Mouse (Mus musculus) spleen, postnatal 4 days (tissue): Measurements from ENCODE around the gene Nmt1.

Source experiments
- DNase-seq, 2 experiments: peaks; one replicate each; pipeline ENCODE4 v3.0.0; 2022; ENCODE audit warnings: low spot score in 2 of 2

Nmt1 gene

DNA sequence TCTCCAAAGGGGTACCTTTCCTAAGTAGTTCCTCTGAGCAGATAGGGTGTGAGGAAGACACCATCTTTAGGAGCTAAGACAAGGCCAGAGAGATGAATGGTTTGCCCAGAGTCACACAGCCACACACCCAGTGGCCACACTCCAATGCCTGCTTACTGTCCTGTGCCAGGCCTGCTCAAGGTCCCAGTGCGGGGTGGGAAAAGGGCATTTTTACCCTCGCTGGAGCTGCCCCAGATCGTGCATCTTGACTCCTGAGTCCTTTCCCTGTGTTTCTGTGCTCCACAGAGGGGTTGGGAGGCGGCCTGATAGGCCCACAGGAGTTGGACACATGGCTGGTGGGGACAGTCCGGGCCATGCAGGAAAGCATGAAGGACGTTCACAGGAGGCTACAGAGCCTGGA lies 77.8 kb downstream of the Nmt1 start:
- DNase-seq = peak in 1 of 2 experiments; percentile 58

DNA sequence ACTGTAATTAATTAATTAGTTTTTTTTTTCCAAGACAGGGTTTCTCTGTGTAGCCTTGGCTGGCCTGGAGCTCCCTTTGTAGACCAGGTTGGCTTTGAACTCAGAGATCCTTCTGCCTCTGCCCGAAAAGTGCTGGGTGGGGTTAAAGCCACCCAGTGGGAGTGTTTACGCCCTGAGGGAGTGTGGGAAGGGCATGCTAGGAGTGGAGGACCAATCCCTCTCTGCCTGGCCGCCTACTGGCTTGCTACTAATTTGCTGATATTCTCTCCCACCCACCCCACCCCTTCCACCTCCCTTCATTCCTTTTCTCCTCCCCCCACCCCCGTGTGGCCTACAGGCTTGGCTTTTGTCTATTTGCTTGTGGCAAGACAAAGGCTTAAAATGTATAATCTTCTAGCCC lies 78.4 kb downstream of the Nmt1 start:
- DNase-seq = no peak

DNA sequence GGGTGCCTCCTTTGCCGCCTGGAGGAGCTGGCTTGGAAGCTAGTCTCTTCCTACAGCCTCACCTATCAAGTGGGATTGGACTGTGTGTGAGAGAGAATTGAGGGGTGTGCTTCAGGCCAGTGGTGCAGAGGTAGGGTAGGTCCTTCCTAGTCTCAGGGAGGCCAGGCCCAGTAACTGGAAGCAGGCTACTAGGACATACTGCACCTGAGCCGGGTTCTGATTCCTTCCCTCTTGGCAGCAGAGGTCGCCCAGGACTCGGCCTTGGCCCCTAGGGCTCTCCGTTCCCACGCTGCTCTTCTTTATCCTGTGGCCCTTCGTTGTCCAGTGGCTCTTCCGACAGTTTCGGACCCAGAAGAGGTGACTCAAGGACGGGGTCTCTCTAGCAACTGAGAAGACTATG lies 83.3 kb downstream of the Nmt1 start:
- peak in 1 of 2 experiments; percentile 58 for DNase-seq

DNA sequence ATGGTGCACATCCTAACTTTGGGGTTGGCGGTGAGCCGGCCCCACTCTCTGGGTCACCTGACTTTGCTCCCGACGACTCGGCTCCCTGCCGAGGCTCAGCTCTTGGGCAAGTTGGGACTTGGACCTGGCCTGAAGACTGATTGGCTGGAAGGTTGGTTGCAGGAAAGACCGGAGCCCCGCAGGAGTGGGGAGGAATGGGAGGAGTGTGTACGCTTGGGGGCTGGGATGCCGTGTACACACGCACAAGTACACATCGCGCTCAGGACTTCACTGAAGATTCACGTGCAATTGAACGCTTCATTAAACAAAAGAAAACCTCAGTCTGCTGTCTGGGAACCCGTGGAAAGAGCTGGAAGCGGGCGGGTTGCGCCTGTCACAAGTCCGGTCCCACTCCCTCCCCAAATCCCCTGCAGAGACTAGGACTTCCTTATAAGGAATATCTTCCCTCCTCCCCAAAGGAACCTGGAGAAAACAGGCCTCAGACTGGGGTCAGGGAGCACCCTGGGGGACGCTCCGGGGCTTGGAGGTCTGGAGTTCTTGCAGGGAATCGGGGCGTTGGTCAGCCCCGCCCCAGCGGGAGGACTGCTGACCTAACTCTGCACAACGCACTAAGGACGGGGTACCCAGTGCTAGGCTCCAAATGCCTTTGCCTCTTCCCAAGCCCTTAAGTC lies 84.0 kb downstream of the Nmt1 start:
- DNase-seq = peak in 1 of 2 experiments; percentile 66

DNA sequence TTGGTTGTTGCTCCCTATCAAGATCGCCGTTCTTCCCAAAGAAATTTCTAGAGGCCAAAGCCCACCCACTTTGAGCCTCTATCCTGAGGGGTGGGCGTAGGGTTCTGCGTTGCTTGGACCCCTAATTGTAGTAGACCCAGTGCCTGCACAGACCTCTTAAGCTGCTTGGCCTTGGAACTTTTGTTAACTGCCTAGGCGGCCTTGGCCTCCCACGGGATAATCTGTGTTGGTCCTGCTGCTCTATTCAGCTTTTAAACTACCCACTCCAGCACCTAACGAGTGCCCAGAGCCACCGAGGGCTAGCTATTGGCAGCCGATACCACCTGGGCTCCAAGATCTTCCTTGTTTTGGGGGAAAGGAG lies 84.5 kb downstream of the Nmt1 start:
- no peak for DNase-seq

DNA sequence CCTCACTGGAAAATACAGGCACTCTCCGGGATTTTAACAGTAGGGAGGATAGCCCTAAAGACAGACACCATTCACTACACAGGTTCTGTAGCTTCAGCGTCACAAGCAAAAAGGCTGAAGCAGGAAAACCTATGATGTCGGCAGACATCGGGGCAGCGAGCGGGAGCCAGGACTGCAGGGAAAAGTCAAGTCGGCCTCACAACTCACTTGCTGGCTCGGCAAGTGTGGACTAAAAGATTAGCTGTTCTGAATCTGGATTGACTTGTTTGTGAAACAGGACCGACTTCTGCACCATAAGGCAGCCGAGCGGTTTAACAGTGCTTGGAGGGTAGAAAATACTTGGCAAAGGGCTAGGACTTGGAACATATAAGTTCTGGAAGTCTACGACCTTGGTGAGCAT lies 85.0 kb downstream of the Nmt1 start:
- no peak for DNase-seq

DNA sequence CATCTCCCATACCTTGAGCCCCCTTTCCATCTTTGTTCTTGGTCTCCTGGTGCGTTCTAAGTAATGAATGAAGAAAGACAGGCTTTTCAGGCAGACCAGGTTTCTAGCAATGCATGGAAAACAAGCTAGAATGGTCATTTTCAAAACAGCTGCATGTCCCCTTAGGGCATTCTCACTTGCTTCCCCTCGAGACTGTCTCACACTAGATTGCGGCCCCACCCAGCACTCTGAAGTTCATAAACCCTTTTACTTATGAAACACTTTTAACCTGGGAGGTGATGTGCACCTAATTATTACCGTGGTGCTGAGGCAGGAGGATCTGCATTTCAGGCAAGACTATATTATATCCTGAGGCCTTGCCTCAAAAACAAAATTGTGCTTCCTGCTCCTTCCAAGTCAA lies 85.8 kb downstream of the Nmt1 start:
- no peak for DNase-seq

DNA sequence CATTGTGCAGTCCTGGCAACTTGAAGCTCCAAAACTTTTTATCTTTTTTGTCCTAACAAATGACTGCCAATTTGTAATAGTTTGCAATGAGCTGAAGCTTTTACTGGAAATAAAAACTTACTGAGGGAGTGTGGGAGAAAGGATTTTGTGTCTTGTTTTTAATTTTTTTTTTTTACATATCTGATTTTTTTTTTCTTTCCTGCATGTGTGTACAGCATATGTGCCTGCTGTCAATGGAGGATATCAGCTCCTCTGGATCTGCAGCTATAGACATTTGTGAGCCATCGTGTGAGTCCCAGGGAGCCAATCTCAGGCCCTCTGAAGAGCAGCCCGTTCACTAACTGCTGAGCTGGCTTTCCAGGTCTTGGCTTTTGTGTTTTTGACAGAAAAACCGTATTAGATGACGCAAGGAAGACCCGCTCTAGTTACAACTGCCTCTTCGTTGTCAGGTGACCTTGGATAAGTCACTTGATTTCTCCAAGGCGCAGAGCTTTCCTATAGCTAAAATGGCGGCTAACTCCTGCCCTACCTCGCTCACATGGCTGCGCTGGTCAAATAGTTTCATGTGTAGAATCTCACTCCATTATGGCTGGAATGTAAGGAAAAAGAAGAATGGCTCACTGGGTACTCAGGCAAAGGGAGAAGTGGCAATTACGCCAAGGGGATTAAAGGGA lies 86.4 kb downstream of the Nmt1 start:
- DNase-seq = no peak

DNA sequence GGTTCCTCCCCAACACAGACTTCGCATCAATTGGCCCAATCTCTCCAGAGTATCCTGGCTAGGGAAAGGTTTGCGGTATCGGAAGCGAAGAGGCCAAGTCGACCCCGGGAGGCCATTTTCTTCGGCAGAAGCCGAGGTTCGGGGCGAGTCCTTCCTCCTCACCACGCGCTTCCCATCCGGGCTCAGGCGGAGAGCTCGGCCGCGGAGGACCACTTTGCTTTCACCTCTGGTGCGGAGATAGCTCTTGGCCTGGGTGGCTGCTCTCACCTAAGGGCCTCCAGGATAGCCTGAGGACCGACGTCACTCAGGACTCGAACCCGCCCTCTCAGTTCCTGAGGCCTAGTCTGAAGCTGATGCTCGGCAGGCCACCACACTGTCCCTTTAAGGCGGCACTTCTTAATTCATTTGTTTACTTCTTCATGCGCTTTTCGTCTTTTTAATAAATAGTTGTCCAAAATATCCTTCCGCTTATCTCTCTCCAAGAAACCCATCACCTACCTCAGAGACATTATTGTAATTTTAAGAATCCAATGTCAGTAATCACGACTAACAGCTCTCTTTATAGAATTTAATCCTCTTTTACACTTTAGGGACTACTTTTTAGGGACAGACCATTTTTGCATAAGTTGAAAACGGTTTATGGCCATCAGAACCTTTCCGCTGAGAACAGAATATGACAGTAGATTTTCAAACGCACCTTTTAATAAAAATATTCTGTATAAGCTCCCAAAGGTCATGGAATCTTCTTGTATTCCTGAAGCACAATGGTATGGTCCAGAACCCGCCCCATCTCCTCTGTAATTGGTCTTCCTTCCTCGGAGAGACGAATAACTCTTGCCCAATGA lies 87.4 kb downstream of the Nmt1 start:
- peak; percentile 80 to 91 for DNase-seq

DNA sequence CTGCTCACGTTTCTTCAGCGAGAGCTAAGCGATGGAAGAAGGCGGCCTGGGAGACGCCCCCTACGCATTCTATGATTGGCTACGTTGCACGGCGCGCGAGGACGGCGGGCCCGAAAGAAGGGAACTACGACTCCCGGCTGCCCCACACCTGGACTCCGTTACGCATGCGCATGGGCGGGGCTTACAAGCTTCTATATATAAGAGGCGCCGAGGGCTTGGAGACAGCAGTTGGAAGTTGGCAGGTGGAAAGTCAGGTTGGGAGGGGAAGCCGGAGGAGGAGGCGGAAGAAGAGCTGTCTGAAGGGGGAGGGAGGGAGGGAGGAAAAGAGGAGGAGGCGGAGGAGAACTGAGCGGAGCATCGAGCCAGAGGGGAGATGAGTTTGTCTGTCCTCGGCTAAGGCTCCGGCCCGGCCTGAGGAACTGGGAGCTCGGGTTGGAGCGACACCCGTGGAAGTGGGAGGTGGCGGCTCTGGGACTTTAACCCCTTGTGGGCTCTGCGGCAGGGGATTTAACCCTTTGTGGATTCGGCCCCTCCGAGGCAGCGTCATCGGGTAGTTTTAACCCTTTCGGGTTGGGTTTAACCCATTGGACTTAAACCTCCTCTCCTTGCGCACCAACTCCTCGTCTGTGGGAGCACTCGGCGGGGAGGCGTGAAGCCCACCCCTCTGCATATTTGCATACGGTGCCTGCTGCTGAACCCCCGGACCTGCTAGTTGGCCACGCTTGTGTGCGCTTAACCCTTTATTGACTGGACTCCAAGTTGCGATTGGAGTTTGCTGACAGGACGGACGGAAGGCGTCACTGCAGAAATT lies 88.2 kb downstream of the Nmt1 start, which contains the start of gene Hexim1:
Hexim1 (plus strand) TSS at position 224 of the 811 bp plus-strand sequence.
- peak; percentile 100 for DNase-seq

DNA sequence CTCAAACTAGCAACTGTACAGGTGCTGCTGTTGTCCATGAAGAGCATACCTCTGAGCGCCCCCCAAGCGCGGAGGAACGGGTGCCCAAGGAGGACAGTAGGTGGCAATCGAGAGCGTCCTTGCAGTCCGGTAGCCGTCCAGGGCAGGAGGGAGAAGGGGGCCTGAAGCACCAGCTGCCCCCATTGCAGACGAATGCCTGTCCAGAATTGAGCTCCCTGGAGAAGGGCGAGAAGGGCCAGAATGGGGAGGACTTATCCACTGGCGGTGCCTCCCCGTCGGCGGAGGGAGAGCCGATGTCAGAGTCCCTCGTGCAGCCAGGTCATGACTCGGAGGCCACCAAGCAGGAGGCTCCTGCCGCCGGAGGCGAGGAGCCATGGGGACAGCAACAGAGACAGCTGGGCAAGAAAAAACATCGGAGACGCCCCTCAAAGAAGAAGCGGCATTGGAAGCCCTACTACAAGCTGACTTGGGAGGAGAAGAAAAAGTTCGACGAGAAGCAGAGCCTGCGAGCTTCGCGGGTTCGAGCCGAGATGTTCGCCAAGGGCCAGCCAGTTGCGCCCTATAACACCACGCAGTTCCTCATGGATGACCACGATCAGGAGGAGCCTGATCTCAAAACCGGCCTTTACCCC lies 89.1 kb downstream of the Nmt1 start:
- DNase-seq = peak; percentile 79 to 91

DNA sequence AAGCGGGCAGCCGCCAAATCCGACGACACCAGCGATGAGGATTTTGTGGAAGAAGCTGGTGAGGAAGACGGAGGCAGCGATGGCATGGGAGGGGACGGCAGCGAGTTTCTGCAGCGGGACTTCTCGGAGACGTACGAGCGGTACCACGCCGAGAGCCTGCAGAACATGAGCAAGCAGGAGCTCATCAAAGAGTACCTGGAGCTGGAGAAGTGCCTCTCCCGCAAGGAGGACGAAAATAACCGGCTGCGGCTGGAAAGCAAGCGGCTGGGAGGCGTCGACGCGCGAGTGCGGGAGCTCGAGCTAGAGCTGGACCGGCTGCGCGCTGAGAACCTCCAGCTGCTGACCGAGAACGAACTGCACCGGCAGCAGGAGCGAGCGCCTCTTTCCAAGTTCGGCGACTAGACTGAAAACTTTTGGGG lies 89.6 kb downstream of the Nmt1 start:
- DNase-seq = peak in 1 of 2 experiments; percentile 42
